Mouse (Mus musculus): ENCODE data around the gene March4.
A peak's percentile ranks its signal among the peaks of the same experiment; 100 is the strongest.

March4 gene

DNA sequence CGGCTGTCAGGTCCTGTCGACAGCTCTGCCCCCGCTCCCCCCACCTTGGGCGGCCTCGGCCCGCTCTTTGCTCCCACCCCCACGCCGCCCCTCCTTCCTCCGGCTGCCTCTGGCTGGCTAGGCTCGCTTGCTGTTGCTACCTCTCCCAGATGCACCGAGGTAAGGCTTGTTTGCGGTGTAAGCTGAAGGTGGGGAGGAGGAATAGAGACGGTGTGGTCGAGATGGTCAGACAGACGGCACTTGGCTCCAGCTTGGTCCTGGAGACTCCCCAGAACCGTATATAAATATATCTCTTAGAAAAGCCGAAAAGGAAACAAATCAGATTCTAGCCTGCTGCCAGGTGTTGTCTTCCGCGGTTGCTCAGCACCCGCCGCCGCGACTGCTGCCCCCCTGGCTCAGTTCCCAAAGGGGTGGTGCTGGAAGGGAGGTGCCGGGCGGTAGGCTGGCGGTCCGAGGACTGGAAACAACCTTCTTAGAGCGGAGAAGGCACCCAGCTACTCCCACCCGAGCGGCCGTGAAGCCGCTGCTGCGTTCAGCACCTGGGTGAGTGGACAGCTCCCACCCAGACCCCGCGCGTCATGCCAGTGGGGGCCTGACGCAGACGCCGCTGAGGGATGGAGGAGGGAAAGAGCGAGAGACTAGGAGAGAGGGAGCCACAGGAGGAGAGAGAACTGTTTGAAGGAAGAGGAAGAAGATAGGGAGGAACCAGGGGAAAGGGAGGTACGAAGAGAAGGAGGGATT is at the start of gene March4:
Gene March4 (minus strand): TSS at position 320 of the 741 bp plus-strand sequence.
- DNase-seq (ENCODE audit: low spot score in 2 of 2) = peak; percentile 87 to 89

DNA sequence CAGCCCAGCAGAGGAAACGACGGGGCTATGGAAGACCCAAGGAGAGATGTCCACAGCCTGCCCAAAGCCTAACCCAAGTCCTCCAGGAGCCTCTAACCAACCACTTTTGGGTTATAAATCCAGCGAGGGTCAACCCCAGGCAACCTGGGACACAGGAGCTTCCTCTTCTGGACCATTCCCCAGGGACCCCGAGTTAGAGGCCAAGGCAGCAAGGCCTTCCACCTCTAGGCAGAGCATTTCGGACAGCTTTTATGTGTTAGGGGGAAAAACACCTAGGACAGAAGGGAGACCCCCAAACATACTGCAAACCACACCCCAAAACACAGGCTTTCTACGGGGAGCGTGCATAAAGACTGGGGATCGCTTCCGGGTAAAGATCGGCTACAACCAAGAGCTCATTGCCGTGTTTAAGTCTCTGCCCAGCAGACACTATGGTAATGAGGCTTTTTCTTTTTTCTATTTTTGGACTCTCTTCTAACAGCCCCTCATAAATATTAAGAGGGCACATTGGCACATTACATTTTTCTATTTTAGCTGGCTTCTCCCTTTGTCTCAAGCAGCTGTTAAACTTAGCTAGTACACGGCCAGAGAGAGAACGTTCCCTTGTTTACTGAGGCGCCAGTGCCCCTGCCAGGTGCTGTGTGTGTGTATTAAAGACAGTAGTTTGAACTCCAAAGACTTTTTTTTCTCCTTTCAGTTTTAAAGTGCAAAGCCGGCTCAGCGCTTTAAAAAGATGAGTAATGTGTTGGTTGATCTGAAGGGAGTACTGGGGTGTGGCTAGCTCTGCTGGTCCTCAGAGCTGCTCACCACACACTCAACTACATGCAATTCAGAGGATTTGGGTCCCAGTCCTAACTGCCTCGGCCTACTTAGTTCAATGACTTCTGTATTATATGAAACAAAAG is 49.5 kb upstream of the March4 start:
- no peak for DNase-seq (ENCODE audit: low spot score in 2 of 2)

DNA sequence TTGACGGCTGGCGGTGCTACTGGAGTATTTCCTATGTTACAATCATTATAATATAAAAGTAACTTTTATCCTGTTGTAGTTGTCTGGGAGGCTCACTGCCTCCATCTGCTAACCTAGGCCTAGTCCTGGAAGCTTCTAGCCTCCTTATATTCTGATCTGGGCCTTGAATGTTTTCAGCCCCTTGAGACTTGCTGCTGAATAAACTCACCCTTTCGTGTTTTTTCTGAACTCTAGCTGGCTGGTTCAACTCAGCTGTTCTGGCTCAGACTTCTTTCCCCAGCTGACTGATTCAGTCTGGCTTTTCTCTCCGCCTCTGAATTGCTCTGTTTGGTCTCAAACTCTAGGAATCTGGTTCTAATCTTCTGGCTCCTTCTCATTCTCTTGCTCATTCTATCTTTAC is 47.2 kb upstream of the March4 start:
- no peak for DNase-seq (ENCODE audit: low spot score in 2 of 2)

DNA sequence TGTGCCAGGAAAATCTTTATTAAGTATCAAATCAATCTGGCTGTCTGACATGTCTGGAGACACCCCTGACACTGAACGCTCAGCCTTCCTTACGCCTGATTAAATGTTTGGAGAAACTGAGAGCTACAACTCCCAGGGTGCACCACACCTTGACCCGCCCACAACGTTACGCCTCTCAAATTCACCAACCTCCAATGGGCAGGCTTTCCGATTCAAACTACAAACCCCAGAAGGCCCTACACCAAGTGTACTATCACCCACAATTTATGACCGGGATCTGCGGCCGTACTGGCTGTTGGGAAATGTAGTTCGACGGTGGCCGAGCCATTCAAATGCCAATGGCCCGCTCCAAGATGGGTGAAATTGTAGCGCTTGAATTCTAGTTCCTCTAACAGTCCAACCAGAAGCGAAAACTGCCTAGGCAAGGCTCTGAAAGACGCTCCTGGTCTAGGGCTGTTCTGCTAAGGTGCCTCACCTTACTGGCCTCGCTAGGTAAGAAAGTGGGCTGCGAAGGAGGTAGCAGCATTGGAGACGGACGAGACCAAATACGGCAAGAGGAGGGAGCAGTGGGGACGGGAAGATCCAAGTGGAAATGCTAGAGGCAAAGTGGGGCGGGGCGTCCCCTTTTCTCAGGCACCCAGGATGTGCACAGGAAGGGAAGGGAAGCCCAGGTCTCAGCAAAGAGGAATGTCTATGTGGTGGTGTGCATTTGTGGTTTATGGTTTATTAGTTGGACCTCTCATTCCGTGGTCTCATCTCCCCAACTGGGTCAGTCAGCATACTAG is 46.4 kb upstream of the March4 start, which contains the start of gene Smarcal1:
Gene Smarcal1 (plus strand): TSS at position 305 of the 785 bp plus-strand sequence.
- DNase-seq (ENCODE audit: low spot score in 2 of 2) = peak; percentile 97 to 99

DNA sequence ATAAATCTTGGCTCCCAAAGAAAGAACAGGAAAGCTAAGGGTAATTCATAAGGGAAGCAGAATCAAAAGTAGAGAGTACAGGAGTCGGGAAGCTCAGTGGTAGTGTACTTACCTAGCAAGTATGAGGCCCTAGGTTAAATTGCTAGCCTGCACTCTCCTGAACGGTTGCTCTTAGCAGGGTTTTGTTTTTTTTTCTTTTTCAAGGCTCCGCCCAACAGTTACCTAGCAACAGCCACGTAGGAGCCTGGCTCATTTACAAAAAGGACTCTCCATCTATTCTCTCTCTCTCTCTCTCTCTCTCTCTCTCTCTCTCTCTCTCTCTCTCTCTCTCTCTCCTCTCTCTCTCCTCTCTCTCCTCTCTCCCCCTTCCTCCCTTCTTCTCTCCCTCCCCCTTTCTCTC is 42.1 kb upstream of the March4 start:
- DNase-seq (ENCODE audit: low spot score in 2 of 2) = peak in 1 of 2 experiments; percentile 57

DNA sequence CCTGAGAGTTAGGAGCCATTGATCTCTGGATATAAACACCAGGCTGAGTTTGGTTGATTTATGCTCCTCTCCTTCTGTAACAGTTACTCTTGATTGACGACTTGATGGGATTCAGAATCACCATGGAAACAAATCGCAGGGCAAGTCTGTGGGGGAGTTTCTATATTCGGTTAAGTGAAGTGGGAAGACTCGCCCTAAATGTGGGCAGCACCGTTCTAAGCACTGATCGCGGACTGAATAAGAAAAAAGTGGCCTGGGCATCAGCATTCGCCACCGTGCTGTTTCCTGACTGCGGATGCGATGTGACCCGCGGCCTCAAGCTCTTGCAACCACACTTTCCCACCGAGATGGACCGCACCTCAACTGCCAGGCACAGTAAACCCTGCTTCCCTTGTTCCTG is 41.6 kb upstream of the March4 start:
- peak; percentile 50 to 72 for DNase-seq (ENCODE audit: low spot score in 2 of 2)

DNA sequence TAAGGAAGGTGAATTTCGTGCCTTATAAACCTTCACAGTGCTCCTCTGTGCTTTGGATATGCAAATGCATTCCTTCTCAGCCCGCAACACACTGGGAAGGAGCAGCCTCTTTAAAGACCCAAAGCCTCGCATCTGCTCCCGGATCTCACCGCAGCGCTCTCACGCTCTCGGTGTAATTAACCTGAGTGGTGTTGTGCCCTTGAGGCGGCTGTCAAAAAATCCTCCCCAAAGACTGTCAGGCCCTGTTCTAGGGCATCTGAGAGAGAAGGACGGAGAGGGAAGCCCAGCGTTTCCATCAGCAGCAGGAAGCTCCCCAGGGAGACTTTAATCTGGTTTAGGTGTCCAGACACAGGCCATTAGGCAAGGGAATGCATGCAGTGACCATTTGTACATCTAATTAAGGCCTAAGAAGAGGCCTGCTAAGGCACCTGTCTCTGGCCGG is 40.8 kb upstream of the March4 start:
- DNase-seq (ENCODE audit: low spot score in 2 of 2) = no peak

DNA sequence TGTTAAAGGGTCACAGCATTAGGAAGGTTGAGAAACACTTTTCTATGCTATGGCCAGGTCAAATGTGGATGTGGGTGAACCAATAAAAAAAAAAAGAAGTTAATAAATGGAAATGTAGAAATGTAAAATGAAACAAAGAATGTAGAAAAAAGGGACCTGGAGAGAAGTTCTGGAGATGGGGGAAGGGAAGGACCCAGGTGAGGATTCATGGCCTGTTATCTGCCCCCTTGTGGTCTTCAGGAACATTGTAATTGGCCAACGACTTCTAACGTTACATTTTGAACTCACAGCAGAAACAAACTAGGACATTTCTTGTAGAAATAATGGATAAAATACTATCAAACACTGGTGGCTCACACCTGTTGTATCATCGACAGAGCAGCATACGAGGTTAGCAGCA is 38.4 kb upstream of the March4 start:
- DNase-seq (ENCODE audit: low spot score in 2 of 2) = no peak

DNA sequence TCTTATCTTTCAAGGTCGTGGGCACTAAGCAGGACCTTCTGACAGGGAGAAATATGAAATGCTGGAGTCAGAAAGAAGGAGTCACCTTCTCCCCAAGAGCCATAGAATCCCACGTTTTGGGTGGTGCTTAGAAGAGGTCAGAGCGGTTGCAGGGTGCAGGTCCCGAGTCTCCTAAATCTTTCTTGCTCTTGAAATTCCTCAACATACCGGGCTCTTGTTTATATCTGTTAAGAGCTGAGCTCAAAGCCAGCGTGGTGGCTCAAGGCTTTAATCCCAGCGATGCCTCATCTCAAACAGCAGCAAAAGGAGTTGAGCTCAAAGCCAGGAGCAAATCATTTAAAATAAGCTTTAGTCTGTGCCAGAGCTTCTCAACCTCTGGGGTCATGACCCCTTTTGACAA is 37.9 kb upstream of the March4 start:
- DNase-seq (ENCODE audit: low spot score in 2 of 2) = no peak

DNA sequence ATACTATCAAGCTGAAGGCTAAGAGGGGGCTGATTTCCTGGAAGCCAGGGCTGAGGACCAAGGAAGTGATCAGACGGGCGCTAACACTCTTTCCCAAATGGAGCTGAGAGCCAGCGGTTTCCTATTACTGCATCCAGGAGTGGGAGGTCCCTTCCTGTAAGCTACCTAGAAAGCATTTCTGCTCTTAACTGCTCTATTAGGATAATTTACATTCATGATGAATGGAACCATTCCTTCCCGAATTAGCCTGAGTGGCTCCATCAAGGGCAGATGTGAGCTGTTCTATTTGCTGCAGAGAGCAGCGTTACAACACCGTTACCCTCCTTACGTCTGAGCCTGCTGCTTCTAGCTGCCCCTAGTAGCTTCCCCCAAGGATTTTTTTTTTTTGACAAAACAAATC is 37.3 kb upstream of the March4 start:
- DNase-seq (ENCODE audit: low spot score in 2 of 2) = no peak

DNA sequence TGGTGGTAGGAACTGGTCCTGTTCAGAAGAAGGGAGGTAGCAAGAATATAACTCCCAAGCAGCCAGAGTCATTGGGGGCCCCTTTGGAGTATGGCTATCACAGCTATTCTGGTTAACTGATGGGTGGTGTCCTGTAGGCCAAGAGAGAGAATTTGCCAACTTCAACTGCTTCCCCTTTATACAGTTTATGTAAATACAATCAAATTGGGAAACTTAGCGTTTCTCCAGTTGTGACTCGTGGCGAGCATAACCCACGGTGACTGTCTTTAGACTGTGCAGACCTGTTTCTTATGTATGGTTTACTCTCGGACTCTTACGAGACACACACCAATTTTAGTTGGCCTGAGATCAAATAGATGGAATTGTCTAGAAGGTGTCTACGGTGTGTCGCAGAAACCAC is 32.0 kb upstream of the March4 start:
- DNase-seq (ENCODE audit: low spot score in 2 of 2) = no peak

DNA sequence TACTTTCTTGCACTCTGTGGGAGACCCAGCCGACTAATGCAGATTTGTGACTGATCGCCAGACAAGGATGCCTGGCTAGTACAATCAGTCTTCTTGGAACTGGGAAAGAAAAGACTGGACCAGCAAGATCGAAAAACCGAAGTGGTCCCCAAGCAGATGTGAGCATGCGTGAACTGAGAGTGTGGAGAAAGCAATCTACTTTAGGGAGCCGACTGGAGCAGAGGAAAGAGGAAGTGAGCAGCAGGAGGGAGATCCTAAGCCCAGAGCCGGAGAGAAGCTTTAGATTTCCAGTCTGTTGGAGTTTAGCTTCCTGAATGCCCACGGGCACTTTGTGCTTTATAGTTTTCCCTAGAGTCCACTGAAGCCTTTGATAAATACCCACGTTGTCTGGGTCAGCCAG is 30.3 kb upstream of the March4 start:
- DNase-seq (ENCODE audit: low spot score in 2 of 2) = no peak

DNA sequence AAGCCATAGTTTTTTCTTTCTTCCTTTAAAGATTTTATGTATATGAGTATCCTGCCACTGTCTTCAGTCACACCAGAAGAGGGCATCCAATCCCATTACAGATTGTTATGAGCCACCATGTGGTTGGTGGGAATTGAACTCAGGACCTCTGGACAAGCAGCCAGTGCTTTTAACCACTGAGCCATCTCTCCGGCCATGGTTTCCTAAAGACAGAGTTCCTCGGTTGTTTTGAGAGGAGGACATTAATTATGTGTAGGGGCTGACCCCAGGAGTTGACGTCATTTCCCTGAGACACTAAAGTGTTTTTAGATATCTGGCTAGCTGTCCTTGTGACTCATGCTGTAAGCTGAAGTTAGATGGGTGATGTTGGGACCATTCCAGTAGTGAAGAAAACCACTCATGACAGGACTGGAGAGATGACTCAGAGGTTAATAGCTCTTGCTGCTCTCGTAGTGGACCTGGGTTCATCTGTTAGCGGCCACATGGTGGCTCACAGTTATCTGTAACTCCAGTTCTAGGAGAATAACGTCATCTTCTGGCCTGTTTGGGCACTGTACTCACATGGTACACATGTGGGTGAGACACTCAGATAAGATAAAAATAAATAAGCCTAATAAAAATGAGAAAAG is 27.7 kb upstream of the March4 start:
- DNase-seq (ENCODE audit: low spot score in 2 of 2) = peak in 1 of 2 experiments; percentile 12

DNA sequence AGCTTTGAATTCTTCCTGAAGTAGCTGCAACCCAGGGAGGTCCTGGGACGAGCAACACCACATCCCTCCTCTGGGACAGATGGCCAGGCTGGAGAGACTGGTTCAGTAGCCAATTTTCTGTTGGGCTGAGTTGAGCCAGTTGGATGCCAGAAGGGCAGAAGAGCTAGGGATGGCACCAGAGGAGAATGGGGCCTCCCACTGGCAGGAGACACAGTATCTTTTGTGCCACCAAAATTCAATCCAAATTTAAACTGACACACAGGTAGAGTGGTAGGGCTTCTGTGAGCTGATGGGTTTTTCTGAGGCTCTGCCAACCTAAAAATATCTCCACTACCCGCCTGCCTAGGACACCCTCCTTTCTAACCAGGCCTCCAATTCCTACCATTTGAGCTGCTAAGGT is 21.9 kb upstream of the March4 start:
- DNase-seq (ENCODE audit: low spot score in 2 of 2) = no peak

DNA sequence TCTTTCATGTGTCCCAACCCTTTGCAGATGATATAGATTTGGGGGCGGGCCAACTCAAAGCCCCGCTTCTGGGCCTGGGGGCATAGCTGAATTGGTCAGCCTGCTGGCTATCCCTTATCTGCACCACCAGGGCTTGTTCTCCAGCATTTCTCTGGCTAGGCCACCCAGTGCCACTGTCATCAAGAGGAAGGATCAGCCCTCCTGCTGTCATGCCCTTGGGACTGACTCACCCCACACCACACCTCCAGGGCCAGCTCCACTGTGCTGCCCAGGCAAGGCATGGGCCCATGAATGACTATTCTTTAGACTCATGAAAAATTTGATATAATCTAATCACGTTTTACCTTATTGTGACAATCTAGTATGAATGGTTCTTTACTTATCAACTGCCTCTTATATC is 19.7 kb upstream of the March4 start:
- DNase-seq (ENCODE audit: low spot score in 2 of 2) = peak in 1 of 2 experiments; percentile 11

DNA sequence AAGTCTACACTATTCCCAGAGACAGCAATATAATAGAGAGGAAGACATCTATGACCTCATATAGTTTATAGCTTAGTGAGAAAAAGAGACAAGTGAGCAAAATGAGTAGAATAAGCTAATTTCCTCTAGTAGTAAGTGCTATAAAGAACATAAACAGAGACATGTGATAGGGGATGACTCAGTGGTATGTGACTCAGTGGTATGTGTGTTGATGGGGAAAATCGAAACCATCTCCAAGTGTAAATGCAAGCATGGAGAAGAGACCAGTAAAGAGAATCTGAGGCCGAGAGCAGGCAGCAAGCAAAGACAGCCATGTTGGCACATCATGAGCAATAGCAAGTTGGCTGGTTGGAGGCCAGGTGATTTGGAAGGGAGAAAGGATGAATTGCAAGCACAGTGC is 13.6 kb upstream of the March4 start:
- no peak for DNase-seq (ENCODE audit: low spot score in 2 of 2)

DNA sequence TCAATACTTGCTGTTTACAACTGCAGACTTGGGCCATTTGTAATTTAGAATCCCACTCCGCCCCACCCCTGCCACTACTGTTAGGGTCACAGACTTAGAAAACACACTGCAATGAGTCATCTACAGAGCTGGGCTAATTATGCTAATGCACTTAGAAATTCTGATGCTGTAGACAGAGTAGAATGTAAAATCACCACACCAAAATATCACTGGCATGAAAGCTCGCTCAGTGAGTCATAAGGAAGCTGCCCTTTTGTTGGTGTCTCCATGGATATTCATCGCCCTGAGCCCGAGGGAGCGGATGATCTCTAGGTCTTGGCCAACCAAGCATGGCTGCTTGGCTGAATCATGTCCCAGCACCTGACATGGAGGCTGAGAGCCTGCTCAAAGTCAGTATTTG is 1.5 kb upstream of the March4 start:
- DNase-seq (ENCODE audit: low spot score in 2 of 2) = no peak

DNA sequence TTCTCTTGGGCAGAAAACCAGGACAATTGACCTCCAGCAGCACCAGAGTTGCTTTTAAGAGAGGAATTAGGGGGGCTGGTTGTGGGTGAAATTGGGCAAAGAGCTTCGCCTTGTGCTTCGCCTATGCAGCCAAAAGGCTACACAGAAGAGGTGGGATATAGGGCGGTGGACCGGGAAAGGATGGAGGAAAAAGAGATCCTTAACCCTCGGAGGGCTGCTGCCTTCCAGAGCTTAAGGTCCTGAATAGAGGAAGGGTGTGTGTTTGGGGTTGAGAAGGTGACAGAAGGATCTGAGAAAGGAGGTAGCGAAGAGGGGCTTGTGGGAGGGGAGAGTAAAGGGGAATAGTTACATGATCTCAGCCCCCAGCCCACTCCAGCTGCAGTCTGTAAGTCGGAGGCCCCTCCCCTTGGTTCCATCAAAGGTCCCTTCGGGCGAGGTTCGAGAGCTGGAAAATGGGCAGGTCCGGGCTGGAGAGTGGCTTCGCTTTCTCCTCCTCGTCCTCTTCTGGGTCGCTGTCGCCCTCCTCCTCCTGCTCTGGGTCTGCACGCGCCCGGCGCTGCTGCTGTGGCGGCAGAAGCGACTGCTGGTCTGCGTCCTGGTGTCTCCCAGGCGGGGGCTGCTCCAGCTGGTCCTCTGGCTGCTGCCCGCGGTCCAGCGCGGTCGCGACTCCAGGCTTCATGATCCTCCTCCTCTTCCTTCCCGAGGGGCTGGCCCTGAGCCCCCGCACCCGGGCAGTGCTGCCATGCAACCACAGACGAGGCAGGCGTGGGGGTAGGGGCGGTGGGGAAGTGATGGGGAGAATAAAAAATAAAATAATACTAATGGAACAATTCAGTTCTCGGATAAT is 782 bp downstream of the March4 start:
- peak; percentile 68 to 72 for DNase-seq (ENCODE audit: low spot score in 2 of 2)

DNA sequence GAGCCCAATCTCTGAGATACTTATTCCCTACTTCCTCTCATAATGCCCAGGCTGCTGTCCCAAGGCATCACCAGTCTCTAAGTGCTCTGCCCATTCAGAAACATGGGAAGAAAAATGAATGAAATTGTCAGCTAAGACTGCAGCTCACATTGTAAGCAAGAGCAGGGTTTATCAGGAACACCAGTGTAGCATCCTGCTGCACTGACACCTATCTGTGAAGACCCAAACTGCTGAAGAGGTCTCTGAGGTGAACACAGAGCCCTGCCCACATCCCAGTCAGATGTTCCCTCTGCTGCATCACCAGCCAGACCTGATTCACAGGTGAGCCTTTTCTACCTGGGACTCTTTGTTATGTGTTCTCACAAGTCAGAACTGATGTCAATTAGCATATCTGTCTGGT is 3.3 kb downstream of the March4 start:
- DNase-seq (ENCODE audit: low spot score in 2 of 2) = no peak

DNA sequence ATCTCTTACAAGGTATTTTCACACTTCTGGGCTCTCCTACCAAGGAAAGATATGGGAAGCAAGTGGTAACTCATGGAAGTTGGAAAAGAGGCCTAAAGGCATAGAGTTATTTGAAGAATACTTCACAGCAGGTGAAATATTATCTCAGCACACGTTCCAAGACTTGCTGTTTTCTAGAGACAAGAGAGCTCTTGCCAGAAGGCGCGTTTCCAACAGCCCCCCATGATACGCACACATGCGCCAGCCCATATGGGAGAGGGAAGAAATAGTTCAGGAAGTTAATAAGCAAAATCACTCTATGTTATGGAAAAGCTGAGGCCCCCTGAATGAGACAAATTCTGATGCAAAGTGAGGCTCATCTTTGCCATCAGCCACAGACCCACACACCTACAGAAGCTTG is 3.8 kb downstream of the March4 start:
- DNase-seq (ENCODE audit: low spot score in 2 of 2) = peak; percentile 49

All from right cerebral cortex, postnatal 10 days (tissue).